Mouse (Mus musculus): ENCODE results near the gene Otop2.

Otop2 gene

DNA sequence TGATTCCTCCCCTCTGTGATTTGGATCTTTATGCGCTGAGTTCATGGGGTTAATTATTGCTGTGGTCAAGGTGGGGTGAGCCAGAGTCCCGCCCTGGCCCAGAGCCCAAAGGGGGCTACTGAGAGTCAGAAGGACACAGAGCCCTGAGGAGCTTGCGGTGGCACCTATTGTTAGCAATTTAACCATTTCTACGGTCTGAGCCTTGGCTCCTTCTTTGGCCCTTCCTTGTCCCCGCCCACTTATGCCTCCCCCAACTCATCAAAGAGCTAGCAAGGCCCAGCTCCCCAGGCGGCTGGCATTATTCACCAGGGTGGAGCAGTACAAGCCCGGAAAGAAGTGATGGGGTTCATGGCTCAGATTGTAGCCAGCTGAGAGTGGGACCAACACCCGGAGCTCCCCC is at the start of gene Otop2:
Gene Otop2, plus strand, starts transcription at position 301 of the 400 bp plus-strand sequence.
- DNase-seq (ENCODE audit: low spot score), result no peak

DNA sequence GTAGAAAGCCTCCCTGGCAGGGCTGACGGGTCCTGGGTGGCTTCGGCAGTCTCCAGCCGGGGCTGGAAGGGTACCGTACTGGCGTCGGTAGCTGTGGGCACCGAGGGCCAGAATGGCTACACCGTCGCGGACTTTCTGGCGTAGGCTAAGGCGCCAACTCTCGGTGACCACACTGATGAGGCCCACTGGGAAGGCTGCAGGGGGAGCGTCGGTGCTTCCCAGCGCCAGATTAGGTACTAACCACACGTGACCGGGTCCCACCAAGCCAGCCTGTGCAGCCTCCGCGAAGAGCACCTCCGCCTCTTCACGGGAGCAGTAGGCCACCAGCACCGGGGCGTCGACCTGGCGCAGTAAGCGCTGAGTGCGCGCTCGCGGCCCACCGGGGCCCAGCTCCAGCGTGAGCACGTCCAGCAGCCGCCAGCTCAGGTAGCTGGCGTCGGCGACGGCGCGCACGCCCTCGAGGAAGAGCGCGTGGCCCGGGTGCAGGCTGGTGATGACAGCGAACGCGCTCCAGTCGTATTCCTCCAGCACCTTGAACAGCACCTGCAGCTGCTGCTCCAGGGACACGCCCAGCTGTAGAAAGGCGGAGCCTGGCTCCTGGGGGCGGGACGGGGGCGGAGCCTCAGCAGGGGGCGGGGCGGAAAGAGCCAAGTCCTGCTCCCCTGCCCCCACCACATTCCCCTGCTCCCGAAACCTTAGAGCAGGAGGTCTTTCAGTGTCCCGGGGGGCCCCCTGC is 49.0 kb upstream of the Otop2 start:
- DNase-seq (ENCODE audit: low spot score), result no peak

DNA sequence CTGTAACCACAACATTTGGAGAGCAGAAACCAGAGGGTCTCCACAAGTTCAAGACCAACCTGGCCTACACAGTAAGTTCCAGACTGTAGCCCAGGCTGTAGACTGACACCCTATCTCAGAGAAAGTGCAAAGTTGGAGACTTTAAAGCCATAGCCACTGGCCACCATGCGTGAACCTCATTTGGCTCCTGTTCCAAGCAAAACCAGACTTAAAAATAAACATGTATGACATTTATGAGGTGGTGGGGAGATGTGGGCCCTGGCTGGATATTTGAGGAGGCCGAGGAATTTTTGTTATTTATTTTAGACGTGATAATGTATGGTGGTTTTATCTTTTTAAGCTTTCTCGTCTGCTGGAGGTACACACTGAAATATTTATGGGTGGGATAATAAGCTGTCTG is 47.8 kb upstream of the Otop2 start:
- DNase-seq (ENCODE audit: low spot score), result no peak

DNA sequence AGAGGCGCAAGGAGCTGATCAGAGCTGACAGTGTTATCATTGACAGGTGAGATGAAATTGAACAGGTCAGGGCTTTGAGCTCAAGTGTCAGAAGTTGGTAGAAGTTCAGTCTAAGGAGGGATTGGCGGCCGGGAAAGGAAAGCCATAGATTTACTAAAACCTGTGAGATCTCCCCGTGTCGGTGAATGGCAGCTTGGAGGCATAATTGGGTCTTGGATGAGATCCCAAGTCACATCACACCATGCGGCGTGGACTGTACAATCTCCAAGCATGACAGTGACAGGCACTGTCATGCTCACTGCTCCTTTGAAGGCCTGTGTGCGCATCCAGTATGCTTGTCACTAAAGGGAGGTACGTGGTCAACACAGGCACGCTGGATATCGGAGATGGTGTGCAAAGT is 44.0 kb upstream of the Otop2 start:
- DNase-seq (ENCODE audit: low spot score), result no peak

DNA sequence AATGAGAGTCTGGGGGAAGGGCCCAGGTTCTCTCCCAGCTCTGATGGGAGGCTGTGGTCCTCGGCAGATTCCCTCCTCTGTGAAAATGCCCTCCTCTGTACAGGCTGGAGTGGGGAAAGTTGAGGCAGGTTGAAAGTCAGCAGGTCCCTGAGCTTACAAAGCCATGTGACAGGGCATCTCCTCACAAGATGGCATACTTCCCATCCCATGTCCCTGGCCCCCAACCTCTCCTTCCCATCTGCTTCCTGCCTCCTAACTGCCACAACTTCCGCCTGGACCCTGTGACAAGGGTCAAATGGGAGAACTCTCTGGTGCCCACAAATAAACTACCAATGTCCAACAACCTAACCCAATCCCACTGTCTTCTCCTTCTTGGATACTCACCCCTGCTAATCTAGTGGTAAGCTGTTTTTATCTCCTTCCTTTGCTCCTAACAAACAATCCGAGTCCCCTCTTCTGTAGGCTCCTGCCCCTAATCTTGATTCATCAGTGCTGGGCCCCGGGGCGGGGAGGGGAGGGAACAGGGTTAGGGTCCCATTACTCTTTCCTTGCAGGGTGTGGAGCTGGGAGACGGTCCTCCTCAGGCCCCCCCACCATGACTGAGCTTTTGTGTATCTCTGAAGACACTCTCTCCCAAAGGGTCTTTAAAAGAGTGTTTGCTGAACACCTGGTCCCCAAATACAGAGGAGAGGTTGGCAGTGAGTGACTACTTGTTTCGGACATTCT is 42.7 kb upstream of the Otop2 start:
- no peak for DNase-seq (ENCODE audit: low spot score)

DNA sequence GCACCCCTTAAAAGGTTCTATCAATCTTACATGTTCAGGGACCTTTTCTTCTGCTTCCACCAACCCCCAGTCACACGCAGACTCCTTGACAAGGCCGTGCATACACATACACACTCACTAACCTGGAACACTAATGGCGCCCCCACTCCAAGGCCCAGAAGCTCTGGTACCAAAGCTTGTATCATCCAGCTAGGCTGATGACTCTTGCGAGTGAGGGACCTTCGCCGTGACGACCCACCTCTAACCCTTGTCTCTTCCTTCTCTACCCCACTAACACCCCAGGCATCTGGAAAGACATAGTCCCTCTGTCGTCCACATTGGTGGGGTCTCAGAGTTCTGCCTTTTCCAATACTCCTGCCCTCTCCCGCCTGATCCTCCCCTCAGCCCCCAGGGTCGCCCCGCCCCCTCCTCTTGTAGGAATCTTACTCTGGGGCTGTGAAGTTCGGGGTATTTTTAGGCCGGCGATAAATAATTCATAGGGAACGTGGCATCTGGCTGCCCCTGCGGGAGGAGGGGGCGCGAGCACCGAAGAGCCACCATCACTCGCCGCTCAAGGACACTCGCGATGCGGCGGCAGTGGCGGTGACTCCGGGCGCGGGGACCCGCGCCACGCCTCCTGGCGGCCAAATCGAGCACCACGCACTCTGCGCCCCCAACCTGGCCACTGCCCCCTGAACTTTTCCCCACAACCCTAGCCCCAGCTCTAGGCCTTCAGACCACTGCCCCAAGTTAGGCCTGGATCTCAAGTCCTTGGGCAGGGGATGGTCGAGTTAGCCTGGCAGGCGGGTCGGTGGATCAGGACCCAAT is 41.9 kb upstream of the Otop2 start:
- no peak for DNase-seq (ENCODE audit: low spot score)

DNA sequence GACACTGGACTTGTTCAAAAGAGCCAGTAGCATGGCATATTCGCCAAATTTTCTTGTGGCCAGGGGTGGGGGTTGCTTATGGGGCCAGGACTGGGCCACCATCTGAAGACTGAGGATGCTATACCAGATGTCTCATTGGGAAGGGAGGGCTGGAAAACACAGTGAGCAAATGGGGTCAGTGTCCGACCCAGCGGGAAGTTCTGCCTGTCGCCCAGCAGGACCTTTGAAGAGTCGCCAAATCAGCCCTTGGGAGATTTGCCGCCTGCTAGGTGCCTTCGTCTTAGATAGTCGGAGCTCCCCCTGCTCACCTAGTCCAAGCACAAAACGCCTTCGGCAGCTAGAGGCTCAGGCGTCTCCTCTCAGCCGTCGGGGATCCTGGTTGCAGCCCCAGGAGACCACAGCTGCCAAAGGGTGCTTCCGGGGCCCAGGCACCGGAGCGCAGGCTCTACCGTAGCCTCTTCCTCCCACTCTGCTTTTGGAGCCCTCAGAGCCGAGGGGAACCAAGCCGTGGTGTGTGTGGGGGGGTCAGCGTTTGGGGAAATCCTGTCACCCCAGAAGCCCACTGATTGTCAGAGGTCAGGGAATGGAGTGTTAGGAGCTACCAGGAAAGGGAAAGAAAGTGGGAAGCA is 41.1 kb upstream of the Otop2 start:
- DNase-seq (ENCODE audit: low spot score), result no peak

DNA sequence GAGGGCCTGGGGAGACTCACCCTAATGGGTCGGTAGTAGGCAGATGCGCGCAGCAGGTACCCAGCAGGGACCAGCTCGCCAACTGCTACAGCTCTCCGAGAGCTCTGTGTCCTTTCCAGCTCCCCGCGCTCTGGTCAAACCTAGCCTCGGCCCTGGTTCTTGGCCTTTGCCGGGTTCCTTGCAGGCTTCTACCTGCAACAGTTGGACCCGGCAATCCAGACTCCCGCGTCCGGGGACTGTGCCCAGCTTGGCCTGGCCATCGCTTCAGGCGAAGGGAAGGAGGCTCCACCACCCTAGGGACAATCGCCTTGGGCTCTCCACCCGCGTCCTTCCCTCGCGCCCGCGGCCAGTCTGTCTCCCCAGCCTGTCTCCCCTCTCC is 40.6 kb upstream of the Otop2 start:
- no peak for DNase-seq (ENCODE audit: low spot score)

DNA sequence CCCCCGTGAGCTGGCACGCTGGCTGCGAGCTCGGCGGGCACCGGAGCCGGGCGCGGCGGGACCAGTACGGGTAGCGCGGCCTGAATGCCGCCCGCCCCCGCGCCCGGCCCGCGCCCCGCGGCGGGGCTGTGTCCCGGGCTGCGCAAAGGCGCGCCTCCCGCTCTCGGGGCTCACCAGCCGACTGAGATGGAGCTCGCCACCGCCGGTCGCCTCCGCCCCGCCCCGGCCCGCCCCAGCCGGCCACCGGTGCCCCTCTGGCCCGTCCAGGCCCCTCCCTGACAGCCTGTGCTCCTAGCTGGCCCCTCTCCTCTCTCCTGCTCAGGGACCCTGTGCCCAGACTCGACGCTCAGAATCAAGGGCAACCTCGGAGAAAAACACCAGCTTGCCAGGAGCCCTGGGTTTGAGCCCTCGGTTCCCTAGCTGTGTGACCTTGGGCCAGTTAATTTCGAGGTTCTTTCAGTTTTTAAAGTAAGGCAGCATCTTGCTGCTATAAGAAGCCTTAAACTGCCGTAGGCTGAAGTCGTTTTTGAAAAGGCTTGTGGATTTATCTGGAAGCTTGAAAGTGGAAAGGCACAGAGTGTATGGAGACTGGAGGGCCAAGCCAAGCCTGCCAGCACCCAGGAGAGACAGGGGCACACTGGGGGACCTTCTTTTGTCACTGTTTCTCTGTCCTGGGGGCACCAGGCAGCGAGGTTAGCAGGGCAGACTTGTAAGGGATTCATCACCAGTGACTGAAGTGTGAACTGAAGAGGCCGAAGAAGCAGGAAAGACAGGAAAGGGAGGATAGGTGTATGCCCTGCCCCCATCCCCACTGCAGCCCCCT is 39.7 kb upstream of the Otop2 start, which contains the start of gene Grin2c:
Gene Grin2c, minus strand, starts transcription at position 183 of the 823 bp plus-strand sequence.
- DNase-seq (ENCODE audit: low spot score), result no peak

DNA sequence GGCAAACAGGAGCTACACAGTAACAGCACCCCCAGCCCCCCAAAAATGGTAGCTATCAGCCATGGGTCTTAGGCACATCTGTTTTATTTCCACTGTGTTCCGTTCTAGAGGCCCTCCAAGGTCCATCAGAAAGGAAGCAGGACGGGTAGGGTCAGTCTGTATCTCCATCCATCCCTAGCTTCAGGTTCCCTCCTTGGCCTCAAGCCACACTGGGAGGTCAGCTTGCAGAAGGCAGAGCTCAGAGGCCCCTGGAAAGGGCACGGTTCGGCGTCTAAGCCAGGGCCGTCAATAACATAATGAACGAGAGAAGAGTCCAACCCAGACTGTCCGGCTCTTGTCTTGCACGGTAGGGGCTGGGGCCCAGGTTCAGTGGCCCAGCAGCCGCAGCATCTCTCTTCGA is 39.0 kb upstream of the Otop2 start:
- DNase-seq (ENCODE audit: low spot score), result no peak

DNA sequence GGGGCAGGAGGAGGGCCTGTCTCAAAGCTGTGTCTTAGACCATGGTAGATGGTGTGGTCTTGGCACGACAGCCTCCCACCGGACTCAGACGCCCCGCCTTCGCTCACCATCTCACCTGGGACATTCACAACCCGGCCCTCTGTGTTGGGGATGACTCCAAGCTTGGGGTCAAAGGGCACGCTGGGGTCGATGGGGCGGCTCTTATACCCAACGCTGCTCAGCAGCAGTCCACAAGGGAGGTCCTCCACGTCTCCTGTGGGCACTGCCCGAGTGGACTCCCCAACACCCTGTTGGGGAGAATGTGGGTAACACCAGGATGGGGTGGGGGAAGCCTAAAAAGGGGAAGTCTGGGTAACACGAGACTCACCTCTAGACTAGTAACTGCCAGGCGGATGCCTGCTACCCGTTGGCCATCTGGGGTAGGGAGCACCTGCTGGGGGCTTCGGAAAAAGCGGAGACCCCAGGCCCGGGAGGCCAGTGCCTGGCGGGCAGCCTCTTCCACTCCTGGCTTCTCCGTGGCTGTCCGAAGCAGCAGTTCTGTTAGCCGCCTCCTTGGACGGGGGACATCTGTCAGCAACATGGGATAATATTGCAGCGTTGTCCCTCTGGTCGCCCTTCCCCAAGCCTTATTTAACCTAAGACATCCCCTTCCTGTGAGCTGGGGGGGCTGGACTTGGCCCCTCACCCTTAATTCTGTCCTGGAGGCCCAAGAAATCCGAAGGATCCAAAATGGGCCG is 37.5 kb upstream of the Otop2 start:
- no peak for DNase-seq (ENCODE audit: low spot score)

DNA sequence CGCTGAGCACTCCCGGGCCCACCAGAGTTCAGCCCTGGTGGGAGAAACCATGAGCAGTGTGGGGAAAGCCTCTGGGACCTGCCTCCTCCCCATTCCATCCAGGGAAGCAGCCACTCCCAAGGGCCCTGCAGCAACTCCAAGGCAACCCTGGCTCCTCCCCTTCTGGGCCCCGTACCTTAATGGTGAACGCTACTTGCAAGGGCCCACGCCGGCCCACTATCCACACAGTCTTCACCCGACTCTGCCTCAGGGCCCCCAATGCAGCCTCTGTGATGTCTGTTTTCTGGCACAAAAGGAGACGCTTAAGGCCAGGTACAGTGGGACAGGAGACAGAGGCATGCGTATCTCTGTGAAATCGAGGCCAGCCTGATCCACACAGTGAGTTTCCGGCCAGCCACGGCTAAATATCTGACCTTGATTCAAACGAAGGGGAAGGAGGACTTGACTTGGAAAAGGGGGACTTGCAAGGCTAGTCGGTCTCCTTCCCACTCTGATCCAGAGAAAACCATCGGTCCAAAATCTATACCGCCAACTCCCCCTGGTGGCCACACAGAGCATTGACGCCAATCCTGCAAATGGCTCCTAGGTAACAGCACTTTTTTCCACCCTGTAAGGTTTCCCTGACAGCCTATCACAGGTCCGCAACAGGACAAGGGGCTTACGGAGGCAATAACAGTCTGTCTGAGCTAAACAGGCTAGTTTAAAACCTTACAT is 36.7 kb upstream of the Otop2 start:
- peak; percentile 77 for DNase-seq (ENCODE audit: low spot score)

DNA sequence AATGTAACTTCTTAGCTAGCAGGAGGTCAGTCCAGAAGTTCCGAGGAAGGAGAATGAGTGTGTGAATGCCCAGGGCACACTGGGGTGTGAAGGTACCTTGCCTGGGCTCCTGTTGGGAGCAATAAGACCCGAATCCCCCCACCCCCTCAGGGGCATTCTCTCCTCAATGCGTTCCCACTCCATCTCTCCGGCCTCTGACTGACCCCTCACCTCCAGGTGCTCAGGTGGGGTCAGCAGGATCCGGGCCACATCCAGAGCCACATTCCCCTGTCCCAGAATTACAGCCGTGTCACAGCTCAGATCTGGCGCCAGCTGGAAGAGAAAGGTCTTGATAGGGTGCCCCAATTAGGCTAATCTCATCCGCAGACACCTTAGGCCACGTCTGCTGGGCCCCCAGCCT is 35.9 kb upstream of the Otop2 start:
- DNase-seq (ENCODE audit: low spot score), result no peak

DNA sequence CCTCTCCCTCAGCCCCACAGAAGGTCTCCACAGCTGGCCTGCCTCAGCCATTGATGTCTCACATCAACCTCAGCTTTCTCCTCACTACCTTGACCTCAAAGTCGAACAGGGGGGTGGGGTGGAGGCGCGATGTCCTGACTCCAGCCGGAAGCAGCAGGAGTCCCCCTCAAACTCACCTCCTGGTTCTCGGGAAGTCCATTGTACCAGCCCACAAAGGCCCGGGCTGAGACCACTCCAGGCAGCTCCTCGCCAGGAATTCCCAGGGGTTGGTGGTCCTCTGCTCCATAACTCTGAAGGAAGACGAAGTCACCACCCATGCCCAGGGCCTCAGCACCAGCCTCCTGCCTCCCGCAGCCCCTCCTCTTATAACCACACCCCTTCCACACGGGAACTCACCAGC is 35.5 kb upstream of the Otop2 start:
- no peak for DNase-seq (ENCODE audit: low spot score)

DNA sequence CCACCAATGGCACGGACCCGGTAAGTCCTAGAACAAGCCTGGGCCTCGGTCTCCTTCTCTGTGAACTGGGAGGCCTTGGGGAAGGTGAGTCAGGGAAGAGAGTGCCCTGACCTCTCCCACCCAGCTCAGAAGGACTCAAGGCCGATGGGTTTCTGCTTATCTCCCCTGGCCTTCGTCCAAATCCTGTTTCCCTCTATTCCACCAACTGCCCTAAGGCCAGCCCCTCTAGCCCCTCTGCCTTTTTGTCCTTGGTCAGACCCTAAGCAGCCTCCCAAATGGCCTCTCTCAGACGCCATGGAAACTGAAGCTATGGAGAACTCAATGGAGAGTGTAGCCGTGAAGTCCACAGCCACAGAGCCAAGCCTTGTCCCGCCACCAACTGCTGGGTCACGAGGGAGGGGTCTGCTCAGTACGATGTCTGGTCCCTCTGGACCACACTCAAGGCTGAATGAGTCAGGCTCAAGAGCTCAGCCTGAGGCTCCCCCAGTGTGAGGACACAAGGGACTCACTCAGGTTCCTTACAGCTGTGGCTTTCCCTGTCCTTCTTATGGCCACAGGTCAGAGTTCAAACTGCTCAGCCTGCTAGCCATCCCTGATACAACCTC is 34.0 kb upstream of the Otop2 start:
- DNase-seq (ENCODE audit: low spot score), result no peak

DNA sequence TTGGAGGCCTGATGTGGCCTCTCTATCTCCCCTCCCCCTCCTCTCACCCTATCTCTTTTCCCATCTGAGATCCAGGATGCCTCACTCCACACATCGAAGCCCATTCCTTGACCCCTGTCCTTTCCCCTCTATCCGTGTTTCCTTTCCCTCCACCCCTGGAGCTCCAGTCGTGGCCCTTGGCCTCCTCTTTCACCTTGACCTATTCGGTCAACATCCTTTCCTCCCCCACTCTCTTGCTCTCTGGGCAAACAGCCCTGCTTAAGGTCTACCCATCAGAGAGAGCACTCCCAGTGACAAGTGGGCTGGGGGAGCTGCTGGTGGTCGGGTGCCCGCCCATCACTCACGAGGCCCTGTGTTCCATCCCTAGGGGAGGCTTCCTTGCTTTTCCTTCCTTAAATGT is 33.2 kb upstream of the Otop2 start:
- DNase-seq (ENCODE audit: low spot score), result no peak

DNA sequence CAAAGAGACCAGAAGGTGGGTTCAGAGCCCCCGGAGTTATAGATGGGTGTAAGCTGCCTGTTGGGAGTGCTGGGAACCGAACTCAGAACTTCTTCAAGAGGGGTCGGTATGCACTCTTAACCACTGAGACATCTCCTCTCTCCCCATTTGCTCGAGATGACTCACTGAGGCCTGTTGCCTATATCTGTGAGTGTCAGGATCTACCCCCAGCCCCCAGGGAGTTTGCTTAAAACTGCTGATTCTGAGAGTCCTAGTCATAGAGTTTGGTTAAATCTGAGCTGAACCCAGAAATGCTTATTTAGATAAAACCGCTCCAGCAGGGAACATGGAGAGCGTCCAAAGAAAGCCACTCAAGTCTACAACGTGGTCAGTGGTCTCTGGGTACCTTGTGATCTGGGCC is 32.8 kb upstream of the Otop2 start:
- no peak for DNase-seq (ENCODE audit: low spot score)

DNA sequence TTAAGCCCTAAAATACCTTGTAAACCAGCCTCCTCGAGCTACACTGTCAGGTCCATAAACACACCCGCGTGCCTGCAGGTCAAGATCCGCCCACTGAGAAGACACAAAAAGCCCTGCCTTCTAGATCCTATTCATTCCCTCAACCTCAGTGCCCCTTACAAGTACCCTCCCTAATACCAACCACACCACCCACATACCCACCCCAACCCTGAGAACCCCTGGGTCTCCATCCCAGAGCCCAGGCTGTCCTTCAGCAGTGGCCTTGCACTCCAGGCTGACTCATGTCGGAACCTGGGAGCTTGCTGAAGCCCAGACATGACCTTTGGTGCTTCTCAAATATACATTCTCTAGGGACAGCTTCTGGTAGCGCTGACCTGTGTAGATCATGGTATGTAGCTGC is 32.2 kb upstream of the Otop2 start:
- no peak for DNase-seq (ENCODE audit: low spot score)

DNA sequence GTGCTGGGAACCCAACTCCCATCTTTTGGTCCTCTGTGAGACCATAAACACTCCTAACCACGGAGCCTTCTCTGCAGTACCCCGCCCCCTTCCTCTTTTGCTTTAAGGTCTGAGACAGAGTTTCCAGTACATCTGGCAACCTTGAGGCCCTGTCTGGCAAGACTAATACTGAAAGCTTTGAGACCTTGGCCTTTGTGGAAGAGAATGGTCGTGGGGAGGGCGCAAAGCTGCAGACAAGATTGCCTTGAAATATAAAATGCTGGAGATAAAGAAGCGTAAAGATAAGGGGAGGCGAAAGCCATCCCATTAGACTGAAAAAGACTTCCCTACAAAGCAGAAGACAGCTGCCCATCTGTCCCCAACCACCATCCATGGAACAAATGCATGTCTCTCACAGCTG is 31.5 kb upstream of the Otop2 start:
- no peak for DNase-seq (ENCODE audit: low spot score)

DNA sequence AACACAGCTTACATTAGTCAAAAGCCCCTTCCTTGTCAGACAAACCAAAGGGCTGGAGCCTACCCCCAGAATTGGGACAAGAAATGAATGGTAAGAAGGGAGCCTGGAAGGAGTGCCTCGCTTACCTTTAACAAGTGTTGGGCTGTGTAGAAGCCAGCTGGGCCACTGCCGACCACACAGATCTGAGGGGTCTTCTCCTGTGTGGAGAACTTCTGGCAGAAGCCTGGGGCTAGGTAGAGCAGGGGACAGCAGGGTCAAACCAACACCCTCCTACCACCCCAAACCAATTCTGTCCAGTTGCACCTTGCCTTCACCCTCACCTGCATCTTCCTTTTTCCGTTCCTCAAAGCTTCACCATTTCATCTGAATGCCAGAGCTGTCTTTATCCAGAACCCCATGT is 31.0 kb upstream of the Otop2 start:
- no peak for DNase-seq (ENCODE audit: low spot score)
